Mouse (Mus musculus): ENCODE measurements around the gene Mall. TPM values are rescaled to one million over a fixed set of nuclear protein-coding genes. Genes with fewer than 3 reads are reported as not detected.

The Mall gene
- total and polyA plus RNA-seq, 3 experiments: 0.11 TPM; not detected in 2

GRCm38 (mm10) chr2:127708792-127709191 is 20.9 kb downstream of the Mall start:
- H3K27me3 ChIP-seq (replicated peaks): peaks cover 32% of the 10 kb centered on the region
- dilution Hi-C loops (cut with MboI; ENCODE audit: extremely low pct_ligation_motif_present, extremely low pct_unique_long_range_greater_than_20kb, low sequenced_read_pairs): no loop called here

GRCm38 (mm10) chr2:127708060-127708459 is 21.7 kb downstream of the Mall start:
- no peak overlapping the region for H3K27ac ChIP-seq (ENCODE audit: insufficient read depth, low read depth)
- in situ Hi-C loops (cut with MboI; ENCODE audit: low pct_ligation_motif_present, low pct_unique_long_range_greater_than_20kb, low sequenced_read_pairs): no loop called here
- dilution Hi-C loops (cut with MboI; ENCODE audit: extremely low pct_ligation_motif_present, extremely low pct_unique_long_range_greater_than_20kb, low sequenced_read_pairs): no loop called here

More at GRCm38 (mm10) chr2:127708792-127709191, 20.9 kb downstream of the Mall start:
- Histone ChIP-seq H3K4me1 (ENCODE audit: control insufficient read depth in 1 of 2, insufficient read depth in 2 of 2) (peaks cover 0 to 4% of the 10 kb centered on the region in 2 experiments; a peak in 1 of 4 replicates), H3K4me3 (replicated peaks in 1 of 3; ENCODE audit: low read depth in 2 of 3, low read length in 2 of 3, poor library complexity in 1 of 3) (no peak overlapping the region), H3K4me2 (ENCODE audit: insufficient read depth, low read depth, poor library complexity, severe bottlenecking) (no peak overlapping the region), H3K79me2 (replicated peaks; ENCODE audit: control insufficient read depth, extremely low read depth, insufficient read depth, poor library complexity, severe bottlenecking) (no peaks in the 10 kb centered on the region), H3K9me3 (replicated peaks; ENCODE audit: low read length) (no peaks in the 10 kb centered on the region), H3K27ac (ENCODE audit: insufficient read depth, low read depth) (no peak overlapping the region), H3K36me3 (replicated peaks in 1 of 2; ENCODE audit: control insufficient read depth in 1 of 2, insufficient read depth in 1 of 2, low read length in 1 of 2) (no peaks in the 10 kb centered on the region), H3K9ac (ENCODE audit: insufficient read depth, low read depth) (no peak overlapping the region)
- TF ChIP-seq RAD21 (IDR thresholded peaks at IDR 0.05; ENCODE audit: low read depth, low read length): no peak
- no peak for TF ChIP-seq MAX (IDR thresholded peaks at IDR 0.05; ENCODE audit: low read length)
- TF ChIP-seq CHD2 (IDR thresholded peaks at IDR 0.05; ENCODE audit: low read length): no peak
- TF ChIP-seq MAFK (IDR thresholded peaks at IDR 0.05; ENCODE audit: insufficient replicate concordance, low read length): no peak
- TF ChIP-seq HCFC1 (IDR thresholded peaks at IDR 0.05; ENCODE audit: low read depth, low read length): no peak
- no peak for TF ChIP-seq MAZ (IDR thresholded peaks at IDR 0.05; ENCODE audit: low read depth, low read length)
- no peak for TF ChIP-seq GABPA (IDR thresholded peaks at IDR 0.05; ENCODE audit: insufficient replicate concordance, low read depth, low read length)
- in situ Hi-C loops (cut with MboI; ENCODE audit: low pct_ligation_motif_present, low pct_unique_long_range_greater_than_20kb, low sequenced_read_pairs): no loop called here
- DNase-seq (ENCODE audit: extremely low read depth): no peak

GRCm38 (mm10) chr2:127705267-127705666 is 24.5 kb downstream of the Mall start:
- H3K9ac ChIP-seq (ENCODE audit: insufficient read depth, low read depth): no peak overlapping the region
- H3K4me3 ChIP-seq (replicated peaks in 1 of 3; ENCODE audit: low read depth in 2 of 3, low read length in 2 of 3, poor library complexity in 1 of 3): no peak overlapping the region
- H3K79me2 ChIP-seq (replicated peaks; ENCODE audit: control insufficient read depth, extremely low read depth, insufficient read depth, poor library complexity, severe bottlenecking): no peaks in the 10 kb centered on the region
- no peak overlapping the region for H3K4me2 ChIP-seq (ENCODE audit: insufficient read depth, low read depth, poor library complexity, severe bottlenecking)
- H3K27ac ChIP-seq (ENCODE audit: insufficient read depth, low read depth): no peak overlapping the region
- dilution Hi-C loops (cut with MboI; ENCODE audit: extremely low pct_ligation_motif_present, extremely low pct_unique_long_range_greater_than_20kb, low sequenced_read_pairs): no loop called here
- DNase-seq (ENCODE audit: extremely low read depth): no peak
- no peaks in the 10 kb centered on the region for H3K9me3 ChIP-seq (replicated peaks; ENCODE audit: low read length)
- peaks cover 33% of the 10 kb centered on the region for H3K27me3 ChIP-seq (replicated peaks)
- TF ChIP-seq CHD2 (IDR thresholded peaks at IDR 0.05; ENCODE audit: low read length) (no peak), POLR2AphosphoS2 (IDR thresholded peaks at IDR 0.05; ENCODE audit: low read depth, low read length) (no peak)
- peaks cover 0 to 4% of the 10 kb centered on the region in 2 experiments; a peak in 1 of 4 replicates for H3K4me1 ChIP-seq (ENCODE audit: control insufficient read depth in 1 of 2, insufficient read depth in 2 of 2)
- in situ Hi-C loops (cut with MboI; ENCODE audit: low pct_ligation_motif_present, low pct_unique_long_range_greater_than_20kb, low sequenced_read_pairs): no loop called here
- H3K36me3 ChIP-seq (replicated peaks in 1 of 2; ENCODE audit: control insufficient read depth in 1 of 2, insufficient read depth in 1 of 2, low read length in 1 of 2): no peaks in the 10 kb centered on the region

More at GRCm38 (mm10) chr2:127708060-127708459, 21.7 kb downstream of the Mall start:
- Histone ChIP-seq H3K79me2 (replicated peaks; ENCODE audit: control insufficient read depth, extremely low read depth, insufficient read depth, poor library complexity, severe bottlenecking) (no peaks in the 10 kb centered on the region), H3K4me1 (ENCODE audit: control insufficient read depth in 1 of 2, insufficient read depth in 2 of 2) (peaks cover 0 to 4% of the 10 kb centered on the region in 2 experiments; a peak in 1 of 4 replicates), H3K27me3 (replicated peaks) (peaks cover 33% of the 10 kb centered on the region), H3K4me3 (replicated peaks in 1 of 3; ENCODE audit: low read depth in 2 of 3, low read length in 2 of 3, poor library complexity in 1 of 3) (no peak overlapping the region), H3K9me3 (replicated peaks; ENCODE audit: low read length) (no peaks in the 10 kb centered on the region), H3K4me2 (ENCODE audit: insufficient read depth, low read depth, poor library complexity, severe bottlenecking) (no peak overlapping the region), H3K36me3 (replicated peaks in 1 of 2; ENCODE audit: control insufficient read depth in 1 of 2, insufficient read depth in 1 of 2, low read length in 1 of 2) (no peaks in the 10 kb centered on the region), H3K9ac (ENCODE audit: insufficient read depth, low read depth) (no peak overlapping the region)
- no peak for DNase-seq (ENCODE audit: extremely low read depth)
- TF ChIP-seq TBP (conservative IDR thresholded peaks at IDR 0.05; ENCODE audit: low read depth, low read length) (no peak), MAX (IDR thresholded peaks at IDR 0.05; ENCODE audit: low read length) (no peak), USF2 (conservative IDR thresholded peaks at IDR 0.05; ENCODE audit: low read depth, low read length) (no peak), EP300 (IDR thresholded peaks at IDR 0.05; ENCODE audit: low read length) (no peak), CHD2 (IDR thresholded peaks at IDR 0.05; ENCODE audit: low read length) (no peak), HCFC1 (IDR thresholded peaks at IDR 0.05; ENCODE audit: low read depth, low read length) (no peak)
